Mouse (Mus musculus): ENCODE data around the gene Cdh16.

DNA sequence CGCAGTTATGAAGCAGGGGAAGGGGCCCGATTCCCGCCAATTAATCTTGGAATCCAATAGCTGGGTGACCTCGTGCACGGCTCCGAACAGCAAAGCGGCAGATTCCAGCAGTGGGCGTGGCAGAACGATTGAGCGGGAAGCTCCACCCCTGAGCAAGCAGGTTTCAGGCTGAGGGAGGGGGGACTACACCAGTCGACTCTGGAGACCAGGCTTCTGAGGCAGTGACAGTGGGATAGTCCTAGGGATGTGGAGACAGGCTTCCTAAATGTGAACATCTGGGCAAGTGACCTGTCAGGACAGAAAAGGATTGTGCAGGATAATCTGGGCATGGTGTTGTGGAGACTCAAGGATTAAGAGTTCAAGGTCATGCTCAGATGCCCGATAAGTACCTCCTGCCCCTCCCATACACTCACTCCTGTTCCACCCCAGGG lies 22.2 kb downstream of the Cdh16 start:
- TF ChIP-seq POLR2A (IDR thresholded peaks at IDR 0.05; ENCODE audit: low read depth, low read length) (no peak), CTCF (IDR thresholded peaks at IDR 0.05; ENCODE audit: extremely low read depth, insufficient read length, insufficient replicate concordance, low read depth, low read length) (no peak)
